Mouse (Mus musculus): Measurements from ENCODE around the gene Tbcel. TPM values are rescaled to one million over a fixed set of nuclear protein-coding genes. Genes with fewer than 3 reads are reported as not detected.

Tbcel gene
- 15.9 and 16.5 TPM in 2 replicates for polyA plus RNA-seq (2012; rRNA removed)

DNA sequence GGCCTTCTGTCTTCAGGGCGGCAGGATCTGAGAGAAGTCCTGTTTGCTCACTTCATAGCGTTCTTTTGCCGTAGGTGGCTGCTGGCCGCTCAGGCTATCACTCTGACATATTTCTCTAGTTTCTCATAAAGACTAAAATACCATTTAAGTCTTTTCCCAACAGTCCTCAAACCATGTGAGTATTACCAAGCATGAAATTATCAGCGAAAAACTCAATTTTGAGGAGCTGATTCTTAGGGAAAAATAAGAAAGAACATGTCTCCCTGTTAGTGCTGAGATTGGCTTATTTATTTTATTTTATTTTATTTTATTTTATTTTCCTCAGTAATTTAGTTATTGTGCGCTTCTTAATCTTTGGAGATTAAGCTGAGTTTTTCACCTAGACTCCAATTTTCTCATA lies at the start of gene Tbcel:
Gene Tbcel (minus strand): TSS at position 101 of the 400 bp plus-strand sequence.

DNA sequence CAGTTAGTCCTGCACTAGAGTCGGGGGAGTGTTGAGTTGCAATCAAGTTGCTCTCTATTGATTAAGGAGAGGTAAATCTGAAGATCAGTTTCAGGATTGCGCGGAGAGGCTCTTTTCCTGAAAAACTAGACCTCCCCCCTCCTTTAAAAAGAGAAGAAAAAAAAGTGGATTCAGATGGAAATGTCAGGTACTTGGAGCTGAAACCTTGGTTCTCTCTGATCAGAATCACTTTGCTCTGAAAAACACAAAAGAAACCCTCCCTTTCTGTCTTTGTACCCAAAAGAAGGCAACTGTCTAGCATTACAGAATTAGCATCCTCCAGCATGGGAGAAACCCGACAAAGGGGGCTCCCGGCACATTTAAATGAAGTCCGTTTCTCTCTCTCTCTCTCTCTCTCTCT lies 107.8 kb downstream of the Tbcel start, which contains the start of gene Tecta:
Gene Tecta (minus strand): TSS at position 101 of the 400 bp plus-strand sequence.

Other genes starting within 250 kb of the Tbcel start
- 23.9 and 46.6 TPM in 2 replicates for gene Sc5d, start 243.6 kb downstream of the Tbcel start, polyA plus RNA-seq (2012; rRNA removed)
- gene Tecta, start 107.9 kb downstream of the Tbcel start, polyA plus RNA-seq (2012; rRNA removed): 0.86 and 0.96 TPM in 2 replicates